Mouse (Mus musculus) kidney, adult 2 months (tissue): ENCODE measurements around the gene Scn4a.

Experiments used
- CTCF ChIP-seq: fragments of 200-500 bp; conservative IDR thresholded peaks from 2 replicates; pipeline ENCODE4 v1.5.1; 2011; ENCODE audit warnings: low read depth, mild to moderate bottlenecking, control low read depth, low read length, moderate library complexity, mixed read lengths; ENCODE audit not compliant: insufficient read depth, insufficient read length
- POLR2A ChIP-seq: fragments of 200-500 bp; IDR thresholded peaks from one replicate; pipeline ENCODE4 v1.6.1; 2011; ENCODE audit warnings: low read depth, low read length, control low read depth

DNA sequence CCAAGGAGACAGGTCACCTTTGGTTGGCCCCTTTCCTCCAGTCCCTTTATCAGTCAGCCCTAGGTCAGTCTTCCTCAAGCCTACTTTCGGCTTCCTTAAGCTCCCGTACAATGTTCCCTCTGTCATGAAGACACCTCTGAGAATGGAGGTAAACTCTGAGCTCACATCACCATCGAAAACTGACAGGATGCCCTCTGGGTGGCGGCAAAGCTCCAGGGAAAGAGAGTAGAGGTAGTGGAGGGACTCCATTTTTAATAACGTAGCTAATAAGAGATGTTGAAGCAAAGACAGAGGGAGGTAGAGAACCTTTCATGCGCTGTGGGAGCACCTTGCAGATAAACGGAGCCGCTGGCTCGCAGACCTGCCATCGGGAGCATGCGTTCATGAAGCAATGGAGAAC, 27.9 kb upstream of the Scn4a start:
- TF ChIP-seq CTCF (peak; percentile 30; the same call in 1 of the 2 replicates), POLR2A (no peak)
